Mouse (Mus musculus) small intestine, adult 2 months (tissue): ENCODE measurements around the gene Cyp1a2.

ENCODE experiments used
- CTCF ChIP-seq: fragments of 200-500 bp; IDR thresholded peaks from 2 replicates; pipeline ENCODE4 v1.5.1; 2012; ENCODE audit warnings: low read depth, mild to moderate bottlenecking, control low read depth, inconsistent platforms, low read length, moderate library complexity, mixed read lengths; ENCODE audit not compliant: insufficient replicate concordance, insufficient read length; ENCODE audit errors: extremely low read depth
- POLR2A ChIP-seq: fragments of 200-500 bp; IDR thresholded peaks from 2 replicates; pipeline ENCODE4 v1.6.1; 2012; ENCODE audit warnings: low read depth, mild to moderate bottlenecking, control low read depth, inconsistent platforms, low read length, moderate library complexity

- TF ChIP-seq CTCF (0 out of 2 replicates have a peak, but pooled peaks have one; percentile 3), POLR2A (no peak)
Measured at GRCm38 (mm10) chr9:57696380-57697285, 13.1 kb upstream of the Cyp1a2 start.
